Mouse (Mus musculus): ENCODE measurements at regions not wholly inside any gene's neighbourhood (a gene's known extent, or its start where the extent isn't known, plus 50 kb on each side); places are given as distances from the start of the nearest gene placed in this dataset.

- Histone ChIP-seq H3K4me1 (replicated peaks; ENCODE audit: control insufficient read depth, insufficient read depth, low read length) (peaks cover 22% of the 10 kb centered on the region), H3K27ac (ENCODE audit: low read depth) (peak overlapping the region; percentile 43; the same call in 1 of the 2 replicates), H3K9me3 (ENCODE audit: control insufficient read depth, low read length) (no peaks in the 10 kb centered on the region), H3K27me3 (replicated peaks; ENCODE audit: control insufficient read depth, insufficient read depth, low read length) (no peaks in the 10 kb centered on the region), H3K4me3 (ENCODE audit: low read depth, low read length) (no peak overlapping the region), H3K36me3 (ENCODE audit: control insufficient read depth, insufficient read depth, low read length) (no peaks in the 10 kb centered on the region), H3K4me2 (ENCODE audit: low read length) (no peak overlapping the region), H3K9ac (ENCODE audit: low read length) (no peak overlapping the region)
- DNase-seq (ENCODE audit: low spot score), result no peak
- WGBS, result 50% methylated on average over 4 of the region's 4 CpGs
- 0 out of 2 replicates have a peak, but pooled peaks have one; percentile 48 for ATAC-seq (replicated peaks; ENCODE audit: low FRiP score, low TSS enrichment, low read depth)
These were observed 147.9 kb downstream of the Bcl11b start for GRCm38 (mm10) chr12:107855547-107855946.

GRCm38 (mm10) chr12:107856421-107857043, 146.9 kb downstream of the Bcl11b start:
- H3K9me3 ChIP-seq (ENCODE audit: control insufficient read depth, low read length), result no peaks in the 10 kb centered on the region
- no peak overlapping the region for H3K4me3 ChIP-seq (ENCODE audit: low read depth, low read length)
- no peaks in the 10 kb centered on the region for H3K36me3 ChIP-seq (ENCODE audit: control insufficient read depth, insufficient read depth, low read length)
- no peaks in the 10 kb centered on the region for H3K27me3 ChIP-seq (replicated peaks; ENCODE audit: control insufficient read depth, insufficient read depth, low read length)
- DNase-seq (ENCODE audit: low spot score) (no peak), ATAC-seq (replicated peaks; ENCODE audit: low FRiP score, low TSS enrichment, low read depth) (peak; percentile 48; the same call in 1 of the 2 replicates)
- H3K4me2 ChIP-seq (ENCODE audit: low read length), result no peak overlapping the region
- H3K27ac ChIP-seq (ENCODE audit: low read depth), result no peak overlapping the region
- WGBS, result 70% methylated on average over 6 of the region's 6 CpGs
- H3K9ac ChIP-seq (ENCODE audit: low read length), result no peak overlapping the region
- H3K4me1 ChIP-seq (replicated peaks; ENCODE audit: control insufficient read depth, insufficient read depth, low read length), result peaks cover 22% of the 10 kb centered on the region

- H3K9ac ChIP-seq (ENCODE audit: low read length), result no peak overlapping the region
- H3K4me2 ChIP-seq (ENCODE audit: low read length), result no peak overlapping the region
- H3K4me3 ChIP-seq (ENCODE audit: low read depth, low read length), result no peak overlapping the region
- no peaks in the 10 kb centered on the region for H3K9me3 ChIP-seq (ENCODE audit: control insufficient read depth, low read length)
- no peaks in the 10 kb centered on the region for H3K36me3 ChIP-seq (ENCODE audit: control insufficient read depth, insufficient read depth, low read length)
- H3K27me3 ChIP-seq (replicated peaks; ENCODE audit: control insufficient read depth, insufficient read depth, low read length), result no peaks in the 10 kb centered on the region
- H3K4me1 ChIP-seq (replicated peaks; ENCODE audit: control insufficient read depth, insufficient read depth, low read length), result peaks cover 22% of the 10 kb centered on the region
- DNase-seq (ENCODE audit: low spot score) (no peak), ATAC-seq (replicated peaks; ENCODE audit: low FRiP score, low TSS enrichment, low read depth) (no peak)
- WGBS, result 41% methylated on average over 10 of the region's 10 CpGs
- no peak overlapping the region for H3K27ac ChIP-seq (ENCODE audit: low read depth)
These were observed 144.7 kb downstream of the Bcl11b start for GRCm38 (mm10) chr12:107858536-107859280.

- no peak overlapping the region for H3K4me2 ChIP-seq (ENCODE audit: low read length)
- H3K27me3 ChIP-seq (replicated peaks; ENCODE audit: control insufficient read depth, insufficient read depth, low read length), result no peaks in the 10 kb centered on the region
- no peaks in the 10 kb centered on the region for H3K36me3 ChIP-seq (ENCODE audit: control insufficient read depth, insufficient read depth, low read length)
- H3K27ac ChIP-seq (ENCODE audit: low read depth), result no peak overlapping the region
- 23% methylated on average over 8 of the region's 8 CpGs for WGBS
- peaks cover 22% of the 10 kb centered on the region for H3K4me1 ChIP-seq (replicated peaks; ENCODE audit: control insufficient read depth, insufficient read depth, low read length)
- H3K4me3 ChIP-seq (ENCODE audit: low read depth, low read length), result no peak overlapping the region
- H3K9me3 ChIP-seq (ENCODE audit: control insufficient read depth, low read length), result no peaks in the 10 kb centered on the region
- ATAC-seq (replicated peaks; ENCODE audit: low FRiP score, low TSS enrichment, low read depth) (no peak), DNase-seq (ENCODE audit: low spot score) (no peak)
- no peak overlapping the region for H3K9ac ChIP-seq (ENCODE audit: low read length)
These were observed 143.7 kb downstream of the Bcl11b start for GRCm38 (mm10) chr12:107859750-107860149.

- Histone ChIP-seq H3K9me3 (ENCODE audit: control insufficient read depth, low read length) (no peaks in the 10 kb centered on the region), H3K4me1 (replicated peaks; ENCODE audit: control insufficient read depth, insufficient read depth, low read length) (peaks cover 22% of the 10 kb centered on the region), H3K36me3 (ENCODE audit: control insufficient read depth, insufficient read depth, low read length) (no peaks in the 10 kb centered on the region), H3K9ac (ENCODE audit: low read length) (no peak overlapping the region), H3K27ac (ENCODE audit: low read depth) (no peak overlapping the region), H3K4me2 (ENCODE audit: low read length) (no peak overlapping the region), H3K27me3 (replicated peaks; ENCODE audit: control insufficient read depth, insufficient read depth, low read length) (no peaks in the 10 kb centered on the region), H3K4me3 (ENCODE audit: low read depth, low read length) (no peak overlapping the region)
- DNase-seq (ENCODE audit: low spot score) (no peak), ATAC-seq (replicated peaks; ENCODE audit: low FRiP score, low TSS enrichment, low read depth) (no peak)
- whole genome bisulfite sequencing, result 65% methylated on average over 6 of the region's 6 CpGs
These were observed 143.0 kb downstream of the Bcl11b start for GRCm38 (mm10) chr12:107860358-107860757.
